Mouse (Mus musculus): ENCODE measurements around the gene Sept1. TPM values are rescaled to one million over a fixed set of nuclear protein-coding genes. Genes with fewer than 3 reads are reported as not detected.
A peak's percentile ranks its signal among the peaks of the same experiment; 100 is the strongest.

Gene Sept1
- polyA plus RNA-seq, 1 experiment, result 280 TPM

DNA sequence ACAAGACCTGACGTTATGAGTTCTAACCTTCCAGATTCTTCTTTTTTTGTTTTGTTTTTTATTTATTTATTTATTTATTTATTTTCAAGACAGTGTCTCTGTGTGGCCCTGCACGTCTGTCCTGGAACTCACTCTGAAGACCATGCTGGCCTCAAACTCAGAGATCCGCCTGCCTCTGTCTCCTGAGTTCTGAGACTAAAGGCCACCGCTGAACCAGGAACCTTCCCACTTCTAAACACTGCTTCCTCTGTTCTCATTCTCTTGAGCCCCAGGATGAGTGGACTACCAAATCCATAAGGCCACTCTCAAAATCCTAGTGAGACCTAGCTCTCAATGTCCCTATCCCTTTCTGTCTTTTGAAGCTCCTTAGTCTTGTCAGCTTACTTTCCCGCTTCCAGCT lies 23.1 kb downstream of the Sept1 start:
- no peak for DNase-seq (ENCODE audit: low read depth in 1 of 2, low spot score in 2 of 2)
- 69% methylated on average over 5 of the region's 5 CpGs for WGBS
- TF ChIP-seq POLR2A (IDR thresholded peaks at IDR 0.05; ENCODE audit: low read depth, low read length) (no peak), CTCF (IDR thresholded peaks at IDR 0.05; ENCODE audit: extremely low read depth, insufficient read depth, insufficient read length, insufficient replicate concordance) (no peak)
- peaks cover 25% of the 10 kb centered on the region; the same call in 1 of the 2 replicates for H3K4me1 ChIP-seq (ENCODE audit: control insufficient read depth, insufficient read depth, insufficient read length)
- H3K36me3 ChIP-seq (ENCODE audit: control insufficient read depth, insufficient read depth, low read length), result peaks cover 12% of the 10 kb centered on the region
- peak overlapping the region; percentile 75 for H3K27ac ChIP-seq (ENCODE audit: insufficient read depth, low read length)
- no peak overlapping the region for H3K4me3 ChIP-seq (ENCODE audit: extremely low read depth, insufficient read depth, insufficient read length)
- no peaks in the 10 kb centered on the region for H3K27me3 ChIP-seq (ENCODE audit: control insufficient read depth, insufficient read depth, low read length)

DNA sequence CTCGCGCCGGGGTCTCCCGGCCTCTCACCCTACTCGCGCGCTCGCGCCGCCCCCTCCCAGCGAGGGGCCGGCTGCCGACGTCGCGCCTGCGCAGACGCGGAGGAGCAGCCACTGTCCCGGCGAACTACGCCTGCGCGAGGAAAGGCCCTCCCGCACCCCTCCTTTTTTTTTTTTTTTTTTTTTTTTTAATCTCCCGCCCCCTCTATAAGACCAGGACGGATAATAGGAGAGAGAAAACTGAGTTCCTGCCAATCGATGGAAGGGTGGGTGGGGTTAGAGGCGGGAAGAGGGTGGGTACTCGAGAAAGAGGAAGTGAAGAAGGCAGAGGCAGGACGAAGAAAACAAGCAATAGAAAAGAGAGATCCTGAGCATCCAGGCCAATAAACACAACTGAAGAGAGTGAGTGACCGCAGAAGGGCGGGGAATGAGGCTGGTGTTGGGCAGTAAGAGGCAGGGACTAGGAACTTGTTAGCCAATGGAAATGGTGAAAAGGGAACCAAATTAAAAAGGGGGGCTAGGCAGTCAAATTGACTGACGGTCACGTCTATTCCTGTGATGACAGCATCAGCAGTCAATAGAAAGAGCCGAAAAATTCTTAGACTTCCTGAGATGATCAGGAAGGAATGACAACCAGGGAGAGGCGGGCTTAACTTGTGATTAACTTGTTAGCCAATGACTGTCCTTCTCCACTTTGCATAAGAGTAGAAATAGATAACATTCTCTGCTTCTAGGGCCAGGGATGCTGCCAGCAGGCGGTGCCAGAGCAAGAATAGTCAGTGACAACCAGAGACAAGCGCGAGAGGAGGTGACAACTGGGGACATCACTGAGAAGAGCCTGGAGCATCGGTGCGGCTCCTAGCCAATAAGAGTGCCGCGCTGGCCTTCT lies 24.1 kb downstream of the Sept1 start, which contains the start of gene Mylpf:
Gene Mylpf (plus strand): TSS at position 338 of the 886 bp plus-strand sequence.
- H3K4me1 ChIP-seq (ENCODE audit: control insufficient read depth, insufficient read depth, insufficient read length), result peaks cover 24% of the 10 kb centered on the region; the same call in 1 of the 2 replicates
- peak; percentile 91 to 99 for DNase-seq (ENCODE audit: low read depth in 1 of 2, low spot score in 2 of 2)
- peak within 1 kb of the TSS; percentile 75 for H3K27ac ChIP-seq (ENCODE audit: insufficient read depth, low read length)
- WGBS, result under 1% methylated on average over 43 of the region's 44 CpGs
- TF ChIP-seq CTCF (IDR thresholded peaks at IDR 0.05; ENCODE audit: extremely low read depth, insufficient read depth, insufficient read length, insufficient replicate concordance) (peak; percentile 49; the same call in 1 of the 2 replicates), POLR2A (IDR thresholded peaks at IDR 0.05; ENCODE audit: low read depth, low read length) (peak; percentile 71; the same call in 1 of the 2 replicates)
- no peaks in the 10 kb centered on the region for H3K27me3 ChIP-seq (ENCODE audit: control insufficient read depth, insufficient read depth, low read length)
- peaks cover 6% of the 10 kb centered on the region for H3K36me3 ChIP-seq (ENCODE audit: control insufficient read depth, insufficient read depth, low read length)
- peak within 1 kb of the TSS; percentile 92 for H3K4me3 ChIP-seq (ENCODE audit: extremely low read depth, insufficient read depth, insufficient read length)

DNA sequence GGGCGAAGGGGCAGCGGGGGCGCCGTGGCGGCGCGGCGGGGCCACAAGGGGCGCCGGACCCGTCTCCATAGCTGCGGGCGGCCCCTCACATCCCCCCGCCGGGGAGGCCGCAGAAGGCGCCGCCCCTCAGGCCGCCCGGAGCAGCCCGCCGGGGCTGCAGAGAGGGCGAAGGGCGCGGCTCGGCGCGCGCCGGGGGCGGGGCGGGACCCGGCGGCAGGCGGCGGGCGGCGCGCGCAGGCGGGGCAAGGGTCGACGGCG lies 24.7 kb downstream of the Sept1 start, which contains the start of gene Tbc1d10b:
Gene Tbc1d10b (minus strand): TSS at position 174 of the 258 bp plus-strand sequence.
- TF ChIP-seq CTCF (IDR thresholded peaks at IDR 0.05; ENCODE audit: extremely low read depth, insufficient read depth, insufficient read length, insufficient replicate concordance) (no peak), POLR2A (IDR thresholded peaks at IDR 0.05; ENCODE audit: low read depth, low read length) (no peak)
- peaks cover 24% of the 10 kb centered on the region; the same call in 1 of the 2 replicates for H3K4me1 ChIP-seq (ENCODE audit: control insufficient read depth, insufficient read depth, insufficient read length)
- WGBS, result 1% methylated on average over 20 of the region's 44 CpGs
- H3K4me3 ChIP-seq (ENCODE audit: extremely low read depth, insufficient read depth, insufficient read length), result peak within 1 kb of the TSS; percentile 92
- no peak for DNase-seq (ENCODE audit: low read depth in 1 of 2, low spot score in 2 of 2)
- H3K27ac ChIP-seq (ENCODE audit: insufficient read depth, low read length), result peak within 1 kb of the TSS; percentile 75
- peaks cover 8% of the 10 kb centered on the region for H3K36me3 ChIP-seq (ENCODE audit: control insufficient read depth, insufficient read depth, low read length)
- no peaks in the 10 kb centered on the region for H3K27me3 ChIP-seq (ENCODE audit: control insufficient read depth, insufficient read depth, low read length)

DNA sequence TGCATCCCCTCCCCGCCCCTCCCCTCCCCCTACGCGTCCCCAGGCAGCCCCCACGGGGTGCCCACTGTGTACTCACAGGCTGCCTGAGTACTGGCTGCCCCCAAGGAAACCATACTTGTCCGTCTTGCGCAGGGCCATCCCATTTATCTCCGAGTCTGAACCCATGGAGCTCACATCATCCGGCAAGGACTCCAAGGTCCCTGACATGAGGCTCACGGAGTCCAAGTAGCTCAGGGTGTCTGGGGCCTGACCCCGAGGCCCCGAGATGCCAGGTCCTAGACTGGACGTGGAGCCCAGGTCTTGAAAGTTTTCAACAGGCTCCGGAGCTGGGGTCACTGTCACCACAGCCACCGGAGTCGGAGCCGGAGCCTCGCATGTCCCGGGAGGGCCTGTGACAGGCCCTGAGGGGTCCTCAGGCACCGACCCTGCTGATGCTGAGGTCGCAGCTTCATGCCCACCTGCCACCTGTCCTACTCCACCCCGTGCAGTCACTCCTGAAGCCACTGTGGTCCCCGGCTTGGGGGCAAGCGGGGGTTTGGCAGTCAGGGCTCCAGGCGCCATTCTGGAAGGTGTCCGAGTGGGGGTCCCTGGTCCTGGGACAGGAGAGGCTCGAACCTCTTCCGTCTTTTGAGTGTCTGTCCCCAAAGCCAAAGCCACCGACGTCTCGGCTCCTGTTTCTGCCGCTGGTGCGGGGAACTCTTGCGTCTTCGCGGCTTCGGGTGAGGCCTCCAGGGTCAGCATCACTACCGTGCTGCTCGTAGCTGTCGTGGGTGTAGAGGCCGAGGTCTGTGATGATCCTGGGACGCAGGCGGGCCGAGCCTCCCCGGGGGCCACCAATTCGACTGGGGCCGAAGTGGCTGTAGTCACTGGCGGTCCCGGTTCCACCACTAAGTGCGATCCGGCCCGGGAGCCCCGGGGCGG lies 25.3 kb downstream of the Sept1 start:
- under 1% methylated on average over 48 of the region's 53 CpGs for WGBS
- DNase-seq (ENCODE audit: low read depth in 1 of 2, low spot score in 2 of 2), result no peak
- H3K27me3 ChIP-seq (ENCODE audit: control insufficient read depth, insufficient read depth, low read length), result no peaks in the 10 kb centered on the region
- H3K36me3 ChIP-seq (ENCODE audit: control insufficient read depth, insufficient read depth, low read length), result peaks cover 14% of the 10 kb centered on the region
- H3K27ac ChIP-seq (ENCODE audit: insufficient read depth, low read length), result peak overlapping the region; percentile 70
- peaks cover 24% of the 10 kb centered on the region; the same call in 1 of the 2 replicates for H3K4me1 ChIP-seq (ENCODE audit: control insufficient read depth, insufficient read depth, insufficient read length)
- peak overlapping the region; percentile 92 for H3K4me3 ChIP-seq (ENCODE audit: extremely low read depth, insufficient read depth, insufficient read length)
- TF ChIP-seq CTCF (IDR thresholded peaks at IDR 0.05; ENCODE audit: extremely low read depth, insufficient read depth, insufficient read length, insufficient replicate concordance) (no peak), POLR2A (IDR thresholded peaks at IDR 0.05; ENCODE audit: low read depth, low read length) (no peak)

DNA sequence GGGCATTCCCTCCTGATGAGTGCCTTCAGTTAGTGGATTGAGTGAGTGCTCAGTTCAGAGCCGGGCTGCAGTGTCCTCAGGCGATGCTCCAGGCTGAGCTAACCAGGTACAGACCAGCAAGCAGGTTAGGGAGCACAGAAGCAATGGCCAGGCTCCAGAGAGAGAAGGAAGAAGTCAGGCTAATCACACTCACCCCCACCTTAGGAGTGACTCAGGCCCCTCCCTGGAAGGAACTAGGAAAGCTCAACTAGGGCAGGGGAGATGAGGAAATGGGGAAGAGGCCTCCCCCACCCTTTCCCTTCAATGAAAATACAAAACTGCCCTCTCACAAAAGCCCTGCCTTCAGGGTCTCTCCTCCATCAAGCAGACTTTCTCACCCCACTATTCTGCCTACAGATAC lies 26.3 kb downstream of the Sept1 start:
- DNase-seq (ENCODE audit: low read depth in 1 of 2, low spot score in 2 of 2), result no peak
- Histone ChIP-seq H3K27me3 (ENCODE audit: control insufficient read depth, insufficient read depth, low read length) (no peaks in the 10 kb centered on the region), H3K36me3 (ENCODE audit: control insufficient read depth, insufficient read depth, low read length) (peaks cover 15% of the 10 kb centered on the region), H3K27ac (ENCODE audit: insufficient read depth, low read length) (peak overlapping the region; percentile 34; the same call in 1 of the 2 replicates), H3K4me3 (ENCODE audit: extremely low read depth, insufficient read depth, insufficient read length) (peak overlapping the region; percentile 92), H3K4me1 (ENCODE audit: control insufficient read depth, insufficient read depth, insufficient read length) (peaks cover 24% of the 10 kb centered on the region; the same call in 1 of the 2 replicates)
- WGBS, result 23% methylated on average over 2 of the region's 2 CpGs
- TF ChIP-seq POLR2A (IDR thresholded peaks at IDR 0.05; ENCODE audit: low read depth, low read length) (no peak), CTCF (IDR thresholded peaks at IDR 0.05; ENCODE audit: extremely low read depth, insufficient read depth, insufficient read length, insufficient replicate concordance) (no peak)

DNA sequence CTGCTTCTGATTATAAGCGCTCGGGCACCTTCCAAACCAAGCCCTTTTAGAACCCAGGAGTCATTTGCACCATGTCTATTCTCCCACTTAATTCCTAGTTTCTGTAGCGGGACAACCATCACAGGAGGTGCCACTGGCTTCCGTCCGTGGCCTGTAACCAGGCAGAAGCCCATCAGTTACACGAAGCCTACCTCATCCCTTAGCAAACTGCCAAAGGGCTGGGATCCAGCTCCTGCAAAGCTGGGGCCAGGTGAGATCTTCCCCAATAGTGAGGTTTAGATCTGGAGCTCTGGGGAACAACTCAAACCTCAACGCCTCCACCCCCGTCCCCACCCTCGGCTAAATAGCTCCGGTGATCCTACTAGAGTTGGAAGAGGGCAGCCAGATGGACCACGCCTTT lies 36.4 kb downstream of the Sept1 start:
- peak overlapping the region; percentile 77 for H3K4me3 ChIP-seq (ENCODE audit: extremely low read depth, insufficient read depth, insufficient read length)
- WGBS, result 55% methylated on average over 11 of the region's 11 CpGs

More for the DNA sequence above, 36.4 kb downstream of the Sept1 start:
- no peak for DNase-seq (ENCODE audit: low read depth in 1 of 2, low spot score in 2 of 2)
- TF ChIP-seq CTCF (IDR thresholded peaks at IDR 0.05; ENCODE audit: extremely low read depth, insufficient read depth, insufficient read length, insufficient replicate concordance) (no peak), POLR2A (IDR thresholded peaks at IDR 0.05; ENCODE audit: low read depth, low read length) (no peak)
- Histone ChIP-seq H3K27ac (ENCODE audit: insufficient read depth, low read length) (no peak overlapping the region), H3K36me3 (ENCODE audit: control insufficient read depth, insufficient read depth, low read length) (peaks cover 52% of the 10 kb centered on the region), H3K4me1 (ENCODE audit: control insufficient read depth, insufficient read depth, insufficient read length) (peaks cover 9% of the 10 kb centered on the region; the same call in 1 of the 2 replicates), H3K27me3 (ENCODE audit: control insufficient read depth, insufficient read depth, low read length) (no peaks in the 10 kb centered on the region)

All from spleen, adult 2 months (tissue).